Mouse (Mus musculus) heart, postnatal 36 days (tissue): Measurements from ENCODE around the gene Cxcr6. TPM values are rescaled to one million over a fixed set of nuclear protein-coding genes. Genes with fewer than 3 reads are reported as not detected.
A peak's percentile ranks its signal among the peaks of the same experiment; 100 is the strongest.
"Not testable (repeated sequence)": the region's sequence is repeated elsewhere in the genome, so short reads cannot be mapped to it uniquely, and the experiment has no call there.

Experiments
- DNase-seq, 2 experiments: peaks; one replicate each; pipeline ENCODE4 v3.0.0; 2021 to 2022
- intact Hi-C: fragments of 180-260 bp; cut with DNase I; formaldehyde crosslinking; loops from one replicate; pipeline ENCODE4 v1.15.1; 2025
- total RNA-seq, 2 experiments: library from RNA; stranded (reverse); gene quantifications; 2 replicates each; pipeline ENCODE4 v1.2.3; 2021

Gene Cxcr6
- total RNA-seq, result not detected

- intact Hi-C loops, result no loop called here
- no peak for DNase-seq
Observed at GRCm38 (mm10) chr9:123806267-123806666, at the start of gene Cxcr6. TSS of gene Cxcr6 (plus strand) at chr9:123806475.

- DNase-seq, result no peak
- intact Hi-C loops, result no loop called here
Observed at GRCm38 (mm10) chr9:123756752-123757151, 49.5 kb upstream of the Cxcr6 start.

- no peak for DNase-seq
- intact Hi-C loops, result no loop called here
Observed at GRCm38 (mm10) chr9:123757326-123757725, 48.9 kb upstream of the Cxcr6 start.

GRCm38 (mm10) chr9:123758156-123758555, 48.1 kb upstream of the Cxcr6 start:
- intact Hi-C loops, result no loop called here
- DNase-seq, result no peak

- intact Hi-C loops, result no loop called here
- DNase-seq, result no peak
Observed at GRCm38 (mm10) chr9:123758645-123759044, 47.6 kb upstream of the Cxcr6 start.

GRCm38 (mm10) chr9:123760806-123761205, 45.5 kb upstream of the Cxcr6 start:
- no peak for DNase-seq
- intact Hi-C loops, result no loop called here

GRCm38 (mm10) chr9:123762886-123763285, 43.4 kb upstream of the Cxcr6 start:
- DNase-seq, result no peak
- intact Hi-C loops, result no loop called here

GRCm38 (mm10) chr9:123763771-123764170, 42.5 kb upstream of the Cxcr6 start:
- DNase-seq, result no peak
- intact Hi-C loops, result no loop called here

GRCm38 (mm10) chr9:123766996-123767395, 39.3 kb upstream of the Cxcr6 start:
- no peak for DNase-seq
- intact Hi-C loops, result no loop called here

- intact Hi-C loops, result no loop called here
- DNase-seq, result no peak
Observed at GRCm38 (mm10) chr9:123768443-123768842, 37.8 kb upstream of the Cxcr6 start.

- intact Hi-C loops, result no loop called here
- no peak for DNase-seq
Observed at GRCm38 (mm10) chr9:123769532-123769931, 36.7 kb upstream of the Cxcr6 start.

- intact Hi-C loops, result not testable (repeated sequence)
Observed at GRCm38 (mm10) chr9:123773299-123773698, 33.0 kb upstream of the Cxcr6 start.

GRCm38 (mm10) chr9:123788855-123789529, 17.3 kb upstream of the Cxcr6 start:
- intact Hi-C loops, result no loop called here
- DNase-seq, result no peak

More at GRCm38 (mm10) chr9:123773299-123773698, 33.0 kb upstream of the Cxcr6 start:
- DNase-seq, result not testable (repeated sequence)

- peak; percentile 26 to 53 for DNase-seq
- intact Hi-C loops, result loop anchor here (5.0 to 10.0 kb wide), 2 partner anchors 131 to 159 kb away; no protein-coding TSS in a partner anchor
Observed at GRCm38 (mm10) chr9:123796174-123796573, 10.1 kb upstream of the Cxcr6 start.

GRCm38 (mm10) chr9:123801527-123801926, 4.7 kb upstream of the Cxcr6 start:
- DNase-seq, result no peak
- intact Hi-C loops, result no loop called here

- no peak for DNase-seq
- intact Hi-C loops, result no loop called here
Observed at GRCm38 (mm10) chr9:123802421-123802820, 3.9 kb upstream of the Cxcr6 start.

GRCm38 (mm10) chr9:123802896-123803295, 3.4 kb upstream of the Cxcr6 start:
- DNase-seq, result no peak
- intact Hi-C loops, result no loop called here

GRCm38 (mm10) chr9:123805241-123805640, 1.0 kb upstream of the Cxcr6 start:
- DNase-seq, result no peak
- intact Hi-C loops, result no loop called here

GRCm38 (mm10) chr9:123808583-123808982, 2.3 kb downstream of the Cxcr6 start:
- peak in 1 of 2 experiments; percentile 18 for DNase-seq
- intact Hi-C loops, result no loop called here

- intact Hi-C loops, result no loop called here
- DNase-seq, result no peak
Observed at GRCm38 (mm10) chr9:123811831-123812230, 5.6 kb downstream of the Cxcr6 start.

GRCm38 (mm10) chr9:123814326-123814725, 8.1 kb downstream of the Cxcr6 start:
- no peak for DNase-seq
- intact Hi-C loops, result no loop called here

GRCm38 (mm10) chr9:123814821-123815220, 8.5 kb downstream of the Cxcr6 start:
- intact Hi-C loops, result no loop called here
- no peak for DNase-seq

GRCm38 (mm10) chr9:123815444-123815843, 9.2 kb downstream of the Cxcr6 start:
- DNase-seq, result no peak
- intact Hi-C loops, result no loop called here
